Mouse (Mus musculus) frontal cortex, postnatal 25 days (tissue): ENCODE measurements around the gene Cntn2.

Experiments
- DNase-seq, 2 experiments: peaks; one replicate each; pipeline ENCODE4 v3.0.0; 2022; ENCODE audit warnings: low spot score in 2 of 2

Cntn2 gene

GRCm38 (mm10) chr1:132557901-132558631 is 15.0 kb upstream of the Cntn2 start:
- no peak for DNase-seq

GRCm38 (mm10) chr1:132543789-132544188 is 733 bp upstream of the Cntn2 start:
- no peak for DNase-seq

- DNase-seq = no peak
Measured at GRCm38 (mm10) chr1:132541824-132542599, 1.0 kb downstream of the Cntn2 start.

GRCm38 (mm10) chr1:132541171-132541823 is 1.8 kb downstream of the Cntn2 start:
- no peak for DNase-seq

GRCm38 (mm10) chr1:132540701-132541100 is 2.4 kb downstream of the Cntn2 start:
- DNase-seq = no peak

GRCm38 (mm10) chr1:132537736-132538135 is 5.3 kb downstream of the Cntn2 start:
- no peak for DNase-seq

- DNase-seq = no peak
Measured at GRCm38 (mm10) chr1:132536416-132536815, 6.6 kb downstream of the Cntn2 start.

- DNase-seq = no peak
Measured at GRCm38 (mm10) chr1:132535541-132535940, 7.5 kb downstream of the Cntn2 start.

- no peak for DNase-seq
Measured at GRCm38 (mm10) chr1:132533840-132534239, 9.2 kb downstream of the Cntn2 start.

GRCm38 (mm10) chr1:132532521-132532920 is 10.5 kb downstream of the Cntn2 start:
- no peak for DNase-seq

- DNase-seq = no peak
Measured at GRCm38 (mm10) chr1:132530631-132531191, 12.3 kb downstream of the Cntn2 start.

- DNase-seq = no peak
Measured at GRCm38 (mm10) chr1:132528647-132529334, 14.3 kb downstream of the Cntn2 start.

- DNase-seq = no peak
Measured at GRCm38 (mm10) chr1:132528071-132528470, 15.0 kb downstream of the Cntn2 start.

- peak; percentile 53 to 67 for DNase-seq
Measured at GRCm38 (mm10) chr1:132525832-132526231, 17.2 kb downstream of the Cntn2 start.

GRCm38 (mm10) chr1:132523920-132524319 is 19.1 kb downstream of the Cntn2 start:
- DNase-seq = no peak

GRCm38 (mm10) chr1:132523048-132523447 is 20.0 kb downstream of the Cntn2 start:
- no peak for DNase-seq

GRCm38 (mm10) chr1:132520764-132521163 is 22.3 kb downstream of the Cntn2 start:
- no peak for DNase-seq

- DNase-seq = no peak
Measured at GRCm38 (mm10) chr1:132519734-132520133, 23.3 kb downstream of the Cntn2 start.

GRCm38 (mm10) chr1:132518621-132519020 is 24.4 kb downstream of the Cntn2 start:
- no peak for DNase-seq

GRCm38 (mm10) chr1:132516776-132517175 is 26.3 kb downstream of the Cntn2 start:
- no peak for DNase-seq

- DNase-seq = no peak
Measured at GRCm38 (mm10) chr1:132515339-132515738, 27.7 kb downstream of the Cntn2 start.

GRCm38 (mm10) chr1:132512106-132512505 is 30.9 kb downstream of the Cntn2 start:
- DNase-seq = no peak
